ENCODE assay signal across 15 mouse cellular contexts in the genomic region with DNA sequence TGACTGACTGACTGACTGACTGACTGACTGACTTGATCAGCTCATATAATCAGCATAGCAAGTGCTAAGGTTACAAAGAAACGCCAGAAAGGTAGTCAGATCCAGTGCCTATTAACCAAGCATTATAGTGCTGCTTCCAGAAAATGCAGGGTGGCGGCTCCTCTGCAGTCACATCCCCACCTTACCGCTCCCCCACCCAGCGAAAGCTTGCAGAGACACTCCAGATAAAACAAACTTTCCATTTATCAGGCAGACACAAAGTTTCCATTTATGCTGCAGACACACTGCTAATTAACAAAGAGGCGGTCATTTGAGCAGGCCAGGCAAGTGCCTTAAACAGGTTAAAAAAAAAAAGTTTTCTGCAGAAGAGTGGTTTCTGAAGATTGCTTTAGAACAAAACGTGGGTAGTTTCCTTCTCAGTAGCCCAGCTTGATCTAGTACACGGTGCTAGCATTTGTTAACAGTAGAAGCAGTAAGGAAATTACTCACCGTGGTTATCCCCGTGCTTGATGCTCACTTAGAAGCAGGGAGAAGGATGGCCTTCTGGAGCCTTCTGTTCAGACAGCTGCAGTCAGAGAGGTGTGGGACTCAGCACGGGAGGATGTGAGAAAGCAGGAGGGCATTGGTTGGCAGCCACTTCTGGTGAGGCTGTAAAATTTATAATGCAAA. TPM values are rescaled to one million over a fixed set of nuclear protein-coding genes. Genes with fewer than 3 reads are reported as not detected.
DNase-seq lines count a peak whose midpoint lies in the region; ATAC-seq lines count a peak whose summit lies in the region.
"Had no signal": no experiment of that assay in that cellular context is flagged by ENCODE, and none has a peak within 500 bp of the region (broad histone marks: within the 10 kb centered on the region; RNA-seq: fewer than 3 reads in every experiment).

No protein-coding gene starts in this region.

- ATAC-seq in forebrain, embryonic 14.5 days: peak; percentile 61; the same call in 1 of the 2 replicates
- ATAC-seq in forebrain, embryonic 11.5 days (replicated peaks; ENCODE audit: low FRiP score): no peak
- peak; percentile 79 for ATAC-seq in inflammation-experienced regulatory T-cells, adult 6 months
- ATAC-seq in midbrain, embryonic 15.5 days (replicated peaks): no peak
- ATAC-seq: Patski had no signal

- DNase-seq in forebrain, embryonic 14.5 days (ENCODE audit: low spot score): peak; percentile 27
- DNase-seq in forebrain, embryonic 11.5 days (ENCODE audit: low spot score): no peak
- peak; percentile 67 to 82 for DNase-seq in left cerebral cortex, postnatal 14 days (ENCODE audit: low spot score in 2 of 2)
- DNase-seq in telencephalon, adult 2 months (ENCODE audit: low read depth, low spot score): peak; percentile 83
- no peak for DNase-seq in thymus, postnatal 0 days (ENCODE audit: low spot score)
- no peak for DNase-seq in kidney, postnatal 36 days
- DNase-seq: kidney, postnatal 14 days had no signal

- H3K4me3 ChIP-seq in forebrain, embryonic 14.5 days (ENCODE audit: low read depth, low read length): no peak overlapping the region
- H3K4me3 ChIP-seq in forebrain, embryonic 11.5 days (ENCODE audit: low read depth, low read length): no peak overlapping the region
- no peak overlapping the region for H3K4me3 ChIP-seq in midbrain, embryonic 15.5 days
- H3K4me3 ChIP-seq: embryonic facial prominence, embryonic 13.5 days; hindbrain, embryonic 13.5 days had no signal

- H3K9me3 ChIP-seq in forebrain, embryonic 14.5 days (replicated peaks; ENCODE audit: control insufficient read depth, low read length): no peaks in the 10 kb centered on the region
- no peaks in the 10 kb centered on the region for H3K9me3 ChIP-seq in forebrain, embryonic 11.5 days (ENCODE audit: control insufficient read depth, low read length)
- H3K9me3 ChIP-seq in midbrain, embryonic 15.5 days: no peaks in the 10 kb centered on the region
- H3K9me3 ChIP-seq: embryonic facial prominence, embryonic 13.5 days; hindbrain, embryonic 13.5 days had no signal

- H3K36me3 ChIP-seq in forebrain, embryonic 14.5 days (ENCODE audit: control insufficient read depth, insufficient read depth, low read length): no peaks in the 10 kb centered on the region
- no peaks in the 10 kb centered on the region for H3K36me3 ChIP-seq in forebrain, embryonic 11.5 days (ENCODE audit: control insufficient read depth, insufficient read depth, low read length)
- H3K36me3 ChIP-seq in midbrain, embryonic 15.5 days (replicated peaks): no peaks in the 10 kb centered on the region
- H3K36me3 ChIP-seq: embryonic facial prominence, embryonic 13.5 days; hindbrain, embryonic 13.5 days had no signal

- H3K4me1 ChIP-seq in forebrain, embryonic 14.5 days (ENCODE audit: control insufficient read depth, insufficient read depth, low read length): no peaks in the 10 kb centered on the region
- H3K4me1 ChIP-seq in forebrain, embryonic 11.5 days (replicated peaks; ENCODE audit: control insufficient read depth, insufficient read depth, low read length): no peaks in the 10 kb centered on the region
- no peaks in the 10 kb centered on the region for H3K4me1 ChIP-seq in midbrain, embryonic 15.5 days
- H3K4me1 ChIP-seq: embryonic facial prominence, embryonic 13.5 days; hindbrain, embryonic 13.5 days had no signal

- intact Hi-C loops in left cerebral cortex, postnatal 14 days (cut with DNase I): no loop called here

- H3K27ac ChIP-seq in forebrain, embryonic 14.5 days (ENCODE audit: low read depth, low read length): no peak overlapping the region
- no peak overlapping the region for H3K27ac ChIP-seq in forebrain, embryonic 11.5 days (ENCODE audit: low read depth, low read length)
- no peak overlapping the region for H3K27ac ChIP-seq in midbrain, embryonic 15.5 days
- H3K27ac ChIP-seq: embryonic facial prominence, embryonic 13.5 days; hindbrain, embryonic 13.5 days; macrophage had no signal

- H3K27me3 ChIP-seq in forebrain, embryonic 14.5 days (replicated peaks; ENCODE audit: control insufficient read depth, insufficient read depth, low read length): no peaks in the 10 kb centered on the region
- no peaks in the 10 kb centered on the region for H3K27me3 ChIP-seq in forebrain, embryonic 11.5 days (ENCODE audit: control insufficient read depth, insufficient read depth, low read length)
- no peaks in the 10 kb centered on the region for H3K27me3 ChIP-seq in midbrain, embryonic 15.5 days (replicated peaks)
- H3K27me3 ChIP-seq: embryonic facial prominence, embryonic 13.5 days; hindbrain, embryonic 13.5 days had no signal

- no peak overlapping the region for H3K4me2 ChIP-seq in forebrain, embryonic 14.5 days (ENCODE audit: low read length)
- H3K4me2 ChIP-seq in forebrain, embryonic 11.5 days (ENCODE audit: low read depth, low read length, severe bottlenecking): no peak overlapping the region
- H3K4me2 ChIP-seq in midbrain, embryonic 15.5 days: no peak overlapping the region
- H3K4me2 ChIP-seq: embryonic facial prominence, embryonic 13.5 days; hindbrain, embryonic 13.5 days had no signal

- 60% methylated on average over 10 of the region's 10 CpGs for WGBS in forebrain, embryonic 14.5 days
- 74% methylated on average over 10 of the region's 10 CpGs for WGBS in forebrain, embryonic 11.5 days
- 78% methylated on average over 10 of the region's 10 CpGs for WGBS in midbrain, embryonic 15.5 days

- H3K9ac ChIP-seq in forebrain, embryonic 14.5 days (ENCODE audit: low read length): no peak overlapping the region
- no peak overlapping the region for H3K9ac ChIP-seq in forebrain, embryonic 11.5 days (ENCODE audit: low read length)
- H3K9ac ChIP-seq in midbrain, embryonic 15.5 days: no peak overlapping the region
- H3K9ac ChIP-seq: embryonic facial prominence, embryonic 13.5 days; hindbrain, embryonic 13.5 days had no signal

RNA-seq across cellular contexts. Expression of a gene that starts 27.0 kb away (rescaled TPM):
- not detected in 2 replicates for polyA plus RNA-seq in forebrain, embryonic 14.5 days (2014; fragmentation: Nextera tagmentation; extraction: Ambion mirVana)
- polyA plus RNA-seq in forebrain, embryonic 11.5 days (2014; fragmentation: Nextera tagmentation; extraction: Ambion mirVana): not detected in 2 replicates
- polyA plus RNA-seq in inflammation-experienced regulatory T-cells, adult 6 months (2017; shearing (Covaris generic)): 10 to 100 TPM in 1 of 3 experiments, 1 to 10 TPM in 2; 3.7 to 11.3 (median 6.7) TPM
- total RNA-seq in left cerebral cortex, postnatal 14 days (2021): under 1 TPM in 1 of 2 experiments, not detected in 1; 0.27 TPM
- polyA plus RNA-seq in thymus, postnatal 0 days (2015; fragmentation: Nextera tagmentation; extraction: Ambion mirVana): 0.22 and 0.26 TPM in 2 replicates
- polyA plus RNA-seq in midbrain, embryonic 15.5 days (2015; fragmentation: Nextera tagmentation; extraction: Ambion mirVana): not detected in 2 replicates
- polyA plus RNA-seq: embryonic facial prominence, embryonic 13.5 days; gonadal fat pad, adult 2 months; hindbrain, embryonic 13.5 days; macrophage; Patski; small intestine, adult 2 months had no signal

RNA-seq across cellular contexts. Expression of a gene that starts 52.9 kb away (rescaled TPM):
- polyA plus RNA-seq in forebrain, embryonic 14.5 days (2014; fragmentation: Nextera tagmentation; extraction: Ambion mirVana): 5.9 and 6.8 TPM in 2 replicates
- polyA plus RNA-seq in forebrain, embryonic 11.5 days (2014; fragmentation: Nextera tagmentation; extraction: Ambion mirVana): 8.8 and 9.3 TPM in 2 replicates
- polyA plus RNA-seq in inflammation-experienced regulatory T-cells, adult 6 months (2017; shearing (Covaris generic)): 1 to 10 TPM; 4.4 to 7.7 (median 7.7) TPM
- total RNA-seq in left cerebral cortex, postnatal 14 days (2021): 1 to 10 TPM; 4.4 to 4.9 TPM
- 4.6 and 5.0 TPM in 2 replicates for polyA plus RNA-seq in thymus, postnatal 0 days (2015; fragmentation: Nextera tagmentation; extraction: Ambion mirVana)
- polyA plus RNA-seq in midbrain, embryonic 15.5 days (2015; fragmentation: Nextera tagmentation; extraction: Ambion mirVana): 4.9 and 5.0 TPM in 2 replicates

RNA-seq across cellular contexts. Expression of a gene that starts 53.0 kb away (rescaled TPM):
- 1.6 and 2.0 TPM in 2 replicates for polyA plus RNA-seq in forebrain, embryonic 14.5 days (2014; fragmentation: Nextera tagmentation; extraction: Ambion mirVana)
- 0.84 and 2.5 TPM in 2 replicates for polyA plus RNA-seq in forebrain, embryonic 11.5 days (2014; fragmentation: Nextera tagmentation; extraction: Ambion mirVana)
- polyA plus RNA-seq in inflammation-experienced regulatory T-cells, adult 6 months (2017; shearing (Covaris generic)): 1 to 10 TPM in 2 of 3 experiments, not detected in 1; 1.1 to 1.5 TPM
- total RNA-seq in left cerebral cortex, postnatal 14 days (2021): 1 to 10 TPM; 5.5 to 8.3 TPM
- polyA plus RNA-seq in thymus, postnatal 0 days (2015; fragmentation: Nextera tagmentation; extraction: Ambion mirVana): 1.8 and 2.6 TPM in 2 replicates
- 2.1 and 2.8 TPM in 2 replicates for polyA plus RNA-seq in midbrain, embryonic 15.5 days (2015; fragmentation: Nextera tagmentation; extraction: Ambion mirVana)
- polyA plus RNA-seq: small intestine, adult 2 months had no signal

Comparison
In these comparisons a context has a peak if more than half of its experiments do, and no peak if none do; other contexts are left out.
1. ATAC-seq: peak in forebrain, embryonic 14.5 days (single experiment) and inflammation-experienced regulatory T-cells, adult 6 months (single experiment); none in forebrain, embryonic 11.5 days (single experiment) and midbrain, embryonic 15.5 days (single experiment).
2. DNase-seq: peak in forebrain, embryonic 14.5 days (single experiment), left cerebral cortex, postnatal 14 days (2 of 2) and telencephalon, adult 2 months (single experiment); none in forebrain, embryonic 11.5 days (single experiment), thymus, postnatal 0 days (single experiment) and kidney, postnatal 36 days (0 of 2).